Mouse (Mus musculus) heart, postnatal 0 days (tissue): ENCODE data around the gene Gas1. TPM values are rescaled to one million over a fixed set of nuclear protein-coding genes. Genes with fewer than 3 reads are reported as not detected.

Experiments
- ATAC-seq: fragments of 200-750 bp; cut with Nextera tagmentation; 2 replicates; pipeline ENCODE4 v1.8.0; 2017; ENCODE audit warnings: low read depth, moderate number of reproducible peaks, moderate library complexity; ENCODE audit not compliant: insufficient read depth
- DNase-seq: peaks from one replicate; pipeline ENCODE4 v3.0.0-alpha.2; 2016; ENCODE audit warnings: low spot score
- H3K27ac ChIP-seq: fragments of 300-500 bp; sonication (generic); 2 replicates; pipeline ENCODE4 v1.5.1; 2014; ENCODE audit warnings: low read depth, mild to moderate bottlenecking
- H3K27me3 ChIP-seq: fragments of 300-500 bp; sonication (generic); 2 replicates; pipeline ENCODE4 v1.6.1; 2014; ENCODE audit warnings: low read length, mixed read lengths; ENCODE audit not compliant: control insufficient read depth, insufficient read depth
- H3K36me3 ChIP-seq: fragments of 300-500 bp; sonication (generic); replicated peaks from 2 replicates; pipeline ENCODE4 v1.6.1; 2014; ENCODE audit warnings: low read length, mixed read lengths; ENCODE audit not compliant: control insufficient read depth, insufficient read depth
- H3K4me1 ChIP-seq: fragments of 300-500 bp; sonication (generic); 2 replicates; pipeline ENCODE4 v1.6.1; 2014; ENCODE audit warnings: antibody characterized with exemption; ENCODE audit not compliant: control insufficient read depth, insufficient read depth
- H3K4me2 ChIP-seq: fragments of 300-500 bp; sonication (generic); 2 replicates; pipeline ENCODE4 v1.6.1; 2014; ENCODE audit warnings: low read depth, mild to moderate bottlenecking, low read length, moderate library complexity
- H3K4me3 ChIP-seq: fragments of 300-500 bp; sonication (generic); 2 replicates; pipeline ENCODE4 v1.5.1; 2014; ENCODE audit warnings: low read depth, low read length
- H3K9ac ChIP-seq: fragments of 300-500 bp; sonication (generic); replicated peaks from 2 replicates; pipeline ENCODE4 v1.6.1; 2014; ENCODE audit warnings: low read depth, low read length, mixed read lengths
- H3K9me3 ChIP-seq: fragments of 300-500 bp; sonication (generic); replicated peaks from 2 replicates; pipeline ENCODE4 v1.6.1; 2016; ENCODE audit warnings: low read length; ENCODE audit not compliant: control insufficient read depth
- CTCF ChIP-seq: IDR thresholded peaks from 2 replicates; pipeline ENCODE4 v1.5.1; 2016; ENCODE audit warnings: antibody characterized with exemption, control low read depth, low read depth
- EP300 ChIP-seq: IDR thresholded peaks from 2 replicates; pipeline ENCODE4 v1.6.1; 2016; ENCODE audit warnings: antibody characterized with exemption, low read depth
- WGBS: fragments of 180-500 bp; shearing (Covaris S2); extraction: QIAGEN DNeasy Blood & Tissue Kit; methylation state at CpG from one replicate; pipeline ENCODE4 v1.1.7; 2014; 5-methylcytosine and 5-hydroxymethylcytosine counted together
- polyA plus RNA-seq: library from polyadenylated mRNA; unstranded; fragments of >200 nt; fragmentation: Nextera tagmentation; extraction: Ambion mirVana; gene quantifications from 2 replicates; pipeline ENCODE4 v1.2.1, GENCODE M21; 2015
- total RNA-seq: library from RNA; depleted of rRNA; stranded (reverse); fragments of >200 nt; gene quantifications from 2 replicates; pipeline ENCODE4 v1.2.3, GENCODE M21; 2014; ENCODE audit warnings: low replicate concordance

Gas1 gene
- total and polyA plus RNA-seq, 2 experiments from 2014 or later = 20.3 to 85.9 TPM

- Histone ChIP-seq H3K9me3 (0 out of 2 replicates have a peak, but pooled peaks cover under 1% of the 10 kb centered on the region), H3K4me2 (no peak overlapping the region), H3K36me3 (no peaks in the 10 kb centered on the region), H3K4me3 (no peak overlapping the region), H3K27ac (no peak overlapping the region), H3K9ac (no peak overlapping the region), H3K4me1 (no peaks in the 10 kb centered on the region), H3K27me3 (no peaks in the 10 kb centered on the region)
- ATAC-seq (no peak), DNase-seq (no peak)
- TF ChIP-seq CTCF = no peak
- TF ChIP-seq EP300 = no peak
- WGBS = 88% methylated on average over 3 of the region's 3 CpGs
Observed at GRCm38 (mm10) chr13:60146231-60146630, 30.9 kb downstream of the Gas1 start.

DNA sequence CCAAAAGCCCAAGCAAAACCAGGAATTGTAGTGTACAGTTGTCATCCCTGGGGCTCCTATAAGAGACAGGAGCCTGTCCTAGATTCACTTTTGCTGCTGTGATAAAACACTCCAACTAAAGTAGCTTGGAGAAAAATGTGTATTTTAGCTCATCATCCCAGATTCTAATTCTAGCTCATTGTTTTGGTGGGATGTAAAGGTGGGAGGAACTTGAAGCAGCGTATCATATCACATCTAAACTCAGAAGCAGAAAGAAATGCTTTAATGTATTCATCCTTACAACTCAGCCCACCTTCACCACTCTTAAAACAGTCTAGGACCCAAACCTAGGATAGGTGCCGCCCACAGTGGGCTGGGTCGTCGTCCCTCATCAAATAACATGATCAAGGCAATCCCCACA, 40.2 kb downstream of the Gas1 start:
- H3K27ac ChIP-seq = no peak overlapping the region
- no peak for TF ChIP-seq EP300
- TF ChIP-seq CTCF = no peak
- no peaks in the 10 kb centered on the region for H3K27me3 ChIP-seq
- 90% methylated on average over 4 of the region's 4 CpGs for WGBS
- H3K4me1 ChIP-seq = no peaks in the 10 kb centered on the region
- H3K4me2 ChIP-seq = no peak overlapping the region
- ATAC-seq (no peak), DNase-seq (no peak)
- H3K36me3 ChIP-seq = no peaks in the 10 kb centered on the region
- H3K9me3 ChIP-seq = no peaks in the 10 kb centered on the region
- H3K9ac ChIP-seq = no peak overlapping the region
- no peak overlapping the region for H3K4me3 ChIP-seq

GRCm38 (mm10) chr13:60134439-60134799, 42.7 kb downstream of the Gas1 start:
- Histone ChIP-seq H3K27me3 (no peaks in the 10 kb centered on the region), H3K4me3 (no peak overlapping the region), H3K27ac (no peak overlapping the region), H3K4me1 (no peaks in the 10 kb centered on the region), H3K36me3 (no peaks in the 10 kb centered on the region), H3K9me3 (no peaks in the 10 kb centered on the region), H3K4me2 (no peak overlapping the region), H3K9ac (no peak overlapping the region)
- DNase-seq = no peak
- ATAC-seq = no peak
- WGBS = 80% methylated on average over 5 of the region's 5 CpGs
- TF ChIP-seq EP300 (no peak), CTCF (no peak)

GRCm38 (mm10) chr13:60133716-60134438, 43.3 kb downstream of the Gas1 start:
- Histone ChIP-seq H3K9me3 (no peaks in the 10 kb centered on the region), H3K4me1 (no peaks in the 10 kb centered on the region), H3K4me2 (no peak overlapping the region), H3K27ac (no peak overlapping the region), H3K27me3 (no peaks in the 10 kb centered on the region), H3K36me3 (no peaks in the 10 kb centered on the region), H3K9ac (no peak overlapping the region), H3K4me3 (no peak overlapping the region)
- no peak for DNase-seq
- TF ChIP-seq EP300 (no peak), CTCF (no peak)
- 64% methylated on average over 10 of the region's 10 CpGs for WGBS
- ATAC-seq = no peak

- no peak overlapping the region for H3K4me2 ChIP-seq
- 53% methylated on average over 13 of the region's 13 CpGs for WGBS
- H3K9me3 ChIP-seq = no peaks in the 10 kb centered on the region
- H3K27me3 ChIP-seq = no peaks in the 10 kb centered on the region
- DNase-seq = no peak
- no peaks in the 10 kb centered on the region for H3K36me3 ChIP-seq
- H3K27ac ChIP-seq = no peak overlapping the region
- ATAC-seq = no peak
- H3K4me3 ChIP-seq = no peak overlapping the region
- TF ChIP-seq EP300 (no peak), CTCF (no peak)
- H3K9ac ChIP-seq = no peak overlapping the region
- H3K4me1 ChIP-seq = no peaks in the 10 kb centered on the region
Observed at GRCm38 (mm10) chr13:60131771-60132170, 45.4 kb downstream of the Gas1 start.

DNA sequence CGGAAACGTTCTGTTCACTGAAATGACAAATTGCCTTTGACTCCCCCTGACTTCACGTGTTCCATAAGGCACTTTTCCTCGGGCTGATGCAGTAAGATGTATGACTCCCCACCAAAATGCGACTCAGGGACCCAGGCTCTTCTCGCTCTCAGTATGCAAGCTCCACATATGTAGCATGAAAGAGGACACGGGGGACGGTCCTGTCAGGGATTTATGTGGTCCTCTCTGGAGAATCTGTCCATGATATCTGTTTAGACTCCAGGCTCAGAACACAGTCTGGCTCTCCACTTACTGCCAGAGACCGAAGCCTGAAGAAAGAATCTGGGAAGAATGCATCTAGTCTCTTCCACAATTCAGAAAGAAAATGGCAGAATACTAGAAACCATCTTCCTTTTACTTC, 47.6 kb downstream of the Gas1 start:
- TF ChIP-seq EP300 (no peak), CTCF (no peak)
- 73% methylated on average over 9 of the region's 9 CpGs for WGBS
- no peak overlapping the region for H3K27ac ChIP-seq
- no peaks in the 10 kb centered on the region for H3K4me1 ChIP-seq
- no peak overlapping the region for H3K4me3 ChIP-seq
- no peaks in the 10 kb centered on the region for H3K9me3 ChIP-seq
- no peaks in the 10 kb centered on the region for H3K36me3 ChIP-seq
- H3K9ac ChIP-seq = no peak overlapping the region
- no peaks in the 10 kb centered on the region for H3K27me3 ChIP-seq
- ATAC-seq (no peak), DNase-seq (no peak)
- no peak overlapping the region for H3K4me2 ChIP-seq
